Mouse (Mus musculus) limb, embryonic 11.5 days (tissue): ENCODE results near the gene Mrps18b. TPM values are rescaled to one million over a fixed set of nuclear protein-coding genes. Genes with fewer than 3 reads are reported as not detected.

Experiments
- ATAC-seq: fragments of 200-750 bp; cut with Nextera tagmentation; 2 replicates; pipeline ENCODE4 v1.8.0; 2017; ENCODE audit warnings: low read depth; ENCODE audit not compliant: insufficient number of reproducible peaks, low FRiP score, low TSS enrichment
- DNase-seq: peaks from one replicate; pipeline ENCODE4 v3.0.0-alpha.2; 2015; ENCODE audit warnings: low spot score
- H3K27ac ChIP-seq: fragments of 300-500 bp; sonication (generic); replicated peaks from 2 replicates; pipeline ENCODE4 v1.5.1; 2014; ENCODE audit warnings: low read depth, mild to moderate bottlenecking, low read length
- H3K27me3 ChIP-seq: fragments of 300-500 bp; sonication (generic); 2 replicates; pipeline ENCODE4 v1.6.1; 2014; ENCODE audit warnings: mild to moderate bottlenecking, low read length, mixed read lengths; ENCODE audit not compliant: control insufficient read depth, insufficient read depth
- H3K36me3 ChIP-seq: fragments of 300-500 bp; sonication (generic); 2 replicates; pipeline ENCODE4 v1.6.1; 2014; ENCODE audit warnings: mild to moderate bottlenecking, low read length, moderate library complexity, mixed read lengths; ENCODE audit not compliant: control insufficient read depth, insufficient read depth
- H3K4me1 ChIP-seq: fragments of 300-500 bp; sonication (generic); 2 replicates; pipeline ENCODE4 v1.6.1; 2014; ENCODE audit warnings: low read length, mixed read lengths; ENCODE audit not compliant: control insufficient read depth, insufficient read depth
- H3K4me2 ChIP-seq: fragments of 300-500 bp; sonication (generic); 2 replicates; pipeline ENCODE4 v1.6.1; 2014; ENCODE audit warnings: low read depth, mild to moderate bottlenecking, moderate library complexity; ENCODE audit not compliant: severe bottlenecking
- H3K4me3 ChIP-seq: fragments of 300-500 bp; sonication (generic); 2 replicates; pipeline ENCODE4 v1.5.1; 2014; ENCODE audit warnings: low read depth, low read length
- H3K9ac ChIP-seq: fragments of 300-500 bp; sonication (generic); 2 replicates; pipeline ENCODE4 v1.6.1; 2014; ENCODE audit warnings: mild to moderate bottlenecking, low read length
- H3K9me3 ChIP-seq: fragments of 300-500 bp; sonication (generic); 2 replicates; pipeline ENCODE4 v1.6.1; 2016; ENCODE audit warnings: low read length; ENCODE audit not compliant: control insufficient read depth
- WGBS: fragments of 180-500 bp; shearing (Covaris S2); extraction: QIAGEN DNeasy Blood & Tissue Kit; methylation state at CpG from one replicate; pipeline ENCODE4 v1.1.7; 2014; 5-methylcytosine and 5-hydroxymethylcytosine counted together
- polyA plus RNA-seq: library from polyadenylated mRNA; unstranded; fragments of >200 nt; fragmentation: Nextera tagmentation; extraction: Ambion mirVana; gene quantifications from 2 replicates; pipeline ENCODE4 v1.2.1, GENCODE M21; 2014

Gene Mrps18b
- polyA plus RNA-seq, 1 experiment from 2014 or later: 81.7 TPM

DNA sequence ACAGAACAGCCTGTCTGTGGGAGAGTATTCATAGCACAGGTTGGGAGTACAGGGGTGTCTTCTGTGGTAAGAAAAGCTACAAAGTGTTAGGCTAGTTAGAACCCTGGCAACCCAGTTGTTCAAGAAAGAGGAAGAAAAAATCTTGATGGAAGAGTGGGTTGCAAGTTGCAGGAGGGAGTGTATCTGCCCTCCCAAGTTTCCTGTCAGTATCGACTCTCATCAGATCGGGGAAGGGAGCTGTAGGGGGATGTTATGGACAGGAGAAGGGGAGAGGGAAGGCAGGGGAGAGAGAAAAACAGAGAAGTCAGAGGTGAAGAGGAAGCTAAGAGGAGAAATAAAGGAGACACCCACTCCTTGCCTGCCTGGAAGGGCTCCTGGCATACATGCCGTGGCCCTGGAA is 15.6 kb downstream of the Mrps18b start:
- no peak overlapping the region for H3K27ac ChIP-seq
- H3K4me2 ChIP-seq: no peak overlapping the region
- H3K27me3 ChIP-seq: no peaks in the 10 kb centered on the region
- ATAC-seq: no peak
- H3K9ac ChIP-seq: no peak overlapping the region
- 84% methylated on average over 3 of the region's 3 CpGs for WGBS
- peaks cover 4% of the 10 kb centered on the region; the same call in 1 of the 2 replicates for H3K4me1 ChIP-seq
- DNase-seq: no peak
- no peak overlapping the region for H3K4me3 ChIP-seq
- H3K36me3 ChIP-seq: peaks cover 10% of the 10 kb centered on the region
- H3K9me3 ChIP-seq: no peaks in the 10 kb centered on the region

DNA sequence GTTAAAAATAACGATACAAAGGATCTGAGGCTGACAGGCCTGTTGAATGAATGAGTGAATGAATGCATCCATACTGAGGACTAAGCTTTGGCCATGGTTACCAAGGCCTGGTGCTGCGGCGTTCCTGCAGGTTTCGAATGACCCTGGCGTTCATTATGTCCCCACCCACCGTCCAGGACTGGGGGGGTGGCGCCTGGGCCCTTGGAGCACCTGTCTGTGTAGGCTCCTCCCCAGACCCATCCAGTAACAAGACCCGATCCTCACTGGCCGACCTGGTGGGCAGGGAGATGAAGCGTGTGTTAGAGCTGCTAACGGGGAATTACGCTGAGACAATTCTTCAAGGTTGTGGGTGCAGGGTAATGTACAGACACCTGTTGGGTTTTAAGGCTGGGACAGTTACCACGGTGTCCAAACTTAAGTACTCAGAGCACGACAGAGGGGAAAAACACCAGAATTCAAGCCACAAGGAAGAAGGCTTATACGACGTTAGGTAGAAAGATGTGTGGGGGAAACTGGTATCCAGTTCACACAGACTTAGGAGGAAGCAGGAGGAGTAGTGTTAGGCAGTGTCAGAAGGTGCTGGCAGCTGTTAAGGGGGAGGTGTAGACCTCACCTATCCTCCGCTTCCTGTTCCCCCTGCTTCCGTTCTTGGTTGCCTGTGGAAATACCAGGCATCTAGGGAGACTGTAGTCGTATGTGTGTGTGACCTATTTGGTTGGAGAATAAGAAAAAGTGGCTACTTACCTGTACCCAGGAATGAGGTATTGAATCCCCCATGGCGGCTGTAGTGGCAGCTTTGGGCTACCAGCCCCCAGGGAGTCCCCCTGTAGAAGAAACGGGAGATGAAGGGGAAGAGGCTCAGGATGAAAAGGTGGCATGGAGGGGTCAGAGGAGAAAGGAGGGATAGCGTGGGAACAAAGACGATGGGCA is 18.3 kb downstream of the Mrps18b start:
- ATAC-seq (peak; percentile 51; the same call in 1 of the 2 replicates), DNase-seq (peak; percentile 33)
- Histone ChIP-seq H3K9me3 (no peaks in the 10 kb centered on the region), H3K27me3 (no peaks in the 10 kb centered on the region), H3K4me1 (peaks cover 4% of the 10 kb centered on the region; the same call in 1 of the 2 replicates), H3K4me2 (peak overlapping the region; percentile 92), H3K4me3 (peak overlapping the region; percentile 52; the same call in 1 of the 2 replicates), H3K9ac (peak overlapping the region; percentile 79; the same call in 1 of the 2 replicates), H3K27ac (no peak overlapping the region; the same call in 1 of the 2 replicates), H3K36me3 (peaks cover 6% of the 10 kb centered on the region; the same call in 1 of the 2 replicates)
- WGBS: 45% methylated on average over 23 of the region's 23 CpGs

DNA sequence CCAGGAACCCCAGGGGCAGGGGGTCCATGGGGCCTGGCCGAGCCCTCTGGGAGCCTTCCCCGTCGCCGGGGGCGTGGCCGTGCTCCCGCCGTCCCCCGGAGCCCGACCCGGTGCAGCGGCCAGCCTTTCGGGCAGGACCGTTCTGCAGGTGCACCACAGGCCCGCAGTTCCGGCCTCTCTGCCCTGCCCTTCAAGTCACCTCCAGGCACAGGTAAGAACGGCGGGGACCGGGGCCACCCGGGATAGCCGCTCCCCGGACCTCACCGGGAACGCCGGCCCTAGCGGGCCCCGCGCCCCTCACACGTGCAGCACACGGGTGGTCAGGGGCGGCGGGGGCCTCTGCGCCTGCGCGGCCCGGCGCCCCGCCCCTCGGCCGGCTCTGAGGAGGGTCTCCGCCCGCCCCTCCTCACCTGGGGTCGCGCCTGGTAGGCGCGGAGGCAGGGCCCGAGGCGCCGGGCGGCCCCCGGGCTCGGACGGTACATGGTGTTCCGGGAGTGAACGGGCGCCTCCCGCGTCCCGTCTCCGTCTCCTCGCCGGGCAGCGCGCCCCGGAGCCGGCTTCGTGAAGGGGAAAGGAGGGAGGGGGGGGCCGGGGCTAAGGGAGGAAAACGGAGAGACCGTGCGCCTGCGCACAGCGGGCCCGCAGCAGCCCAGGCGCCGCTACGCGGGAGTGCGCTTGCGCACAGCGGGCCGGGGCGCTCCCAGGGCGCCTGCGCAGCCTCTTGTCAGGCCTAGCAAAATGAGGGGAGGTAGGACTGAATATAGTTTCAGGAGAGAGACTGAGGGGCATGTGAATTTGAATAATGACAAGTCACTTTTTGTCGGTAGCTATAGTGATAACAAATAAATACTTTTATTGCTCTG is 19.2 kb downstream of the Mrps18b start, which contains the start of gene 2310061I04Rik:
Gene 2310061I04Rik (minus strand): TSS at position 651 of the 863 bp plus-strand sequence.
- under 1% methylated on average over 54 of the region's 86 CpGs for WGBS
- H3K4me1 ChIP-seq: peaks cover 4% of the 10 kb centered on the region; the same call in 1 of the 2 replicates
- peak; percentile 92 for ATAC-seq

DNA sequence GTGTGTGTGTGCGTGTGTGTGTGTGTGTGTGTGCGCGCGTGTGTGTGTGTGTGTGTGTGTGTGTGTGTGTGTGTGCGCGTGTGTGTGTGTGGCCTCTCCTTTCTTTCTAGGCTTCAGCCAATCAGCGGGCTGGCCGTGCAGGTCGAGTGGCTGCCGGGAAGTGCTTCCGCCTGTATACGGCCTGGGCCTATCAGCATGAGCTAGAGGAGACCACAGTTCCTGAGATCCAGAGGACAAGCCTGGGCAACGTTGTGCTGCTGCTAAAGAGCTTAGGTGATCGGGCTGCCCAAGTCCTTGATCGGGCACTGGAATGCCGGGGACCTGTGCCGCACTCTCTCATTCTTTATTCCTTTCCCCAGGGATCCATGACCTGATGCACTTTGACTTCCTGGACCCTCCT is 28.5 kb downstream of the Mrps18b start:
- H3K27ac ChIP-seq: no peak overlapping the region
- WGBS: 95% methylated on average over 11 of the region's 17 CpGs
- H3K27me3 ChIP-seq: no peaks in the 10 kb centered on the region
- no peak overlapping the region for H3K4me3 ChIP-seq
- H3K9me3 ChIP-seq: no peaks in the 10 kb centered on the region
- H3K4me1 ChIP-seq: no peaks in the 10 kb centered on the region
- no peak overlapping the region for H3K9ac ChIP-seq
- peaks cover 41% of the 10 kb centered on the region for H3K36me3 ChIP-seq
- no peak overlapping the region for H3K4me2 ChIP-seq
- ATAC-seq: no peak
- no peak for DNase-seq

More for the DNA sequence above, 19.2 kb downstream of the Mrps18b start, which contains the start of gene 2310061I04Rik:
- Histone ChIP-seq H3K4me3 (peak within 1 kb of the TSS; percentile 52), H3K9me3 (no peaks in the 10 kb centered on the region), H3K9ac (peak within 1 kb of the TSS; percentile 79), H3K36me3 (peaks cover 10% of the 10 kb centered on the region), H3K27ac (peak within 1 kb of the TSS; percentile 72; the same call in 1 of the 2 replicates), H3K27me3 (no peaks in the 10 kb centered on the region), H3K4me2 (peak within 1 kb of the TSS; percentile 92)
- peak; percentile 88 for DNase-seq

DNA sequence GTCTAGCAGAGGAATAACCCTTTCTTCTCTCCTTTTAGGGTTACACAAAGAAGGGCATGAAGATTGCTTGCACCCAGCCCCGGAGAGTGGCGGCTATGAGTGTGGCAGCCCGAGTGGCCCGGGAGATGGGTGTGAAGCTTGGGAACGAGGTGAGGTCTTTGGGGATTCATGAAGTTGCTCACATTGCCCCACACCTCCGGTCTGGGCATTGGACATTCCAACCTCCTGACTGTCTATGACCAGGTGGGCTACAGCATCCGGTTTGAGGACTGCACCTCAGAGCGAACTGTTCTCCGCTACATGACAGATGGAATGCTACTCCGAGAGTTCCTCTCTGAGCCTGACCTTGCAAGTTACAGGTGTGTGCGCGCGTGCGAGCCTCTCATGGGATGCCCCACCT is 32.4 kb downstream of the Mrps18b start:
- no peaks in the 10 kb centered on the region for H3K9me3 ChIP-seq
- DNase-seq: no peak
- no peak overlapping the region for H3K9ac ChIP-seq
- H3K4me3 ChIP-seq: no peak overlapping the region
- H3K27me3 ChIP-seq: no peaks in the 10 kb centered on the region
- H3K4me2 ChIP-seq: no peak overlapping the region
- peaks cover 31% of the 10 kb centered on the region for H3K36me3 ChIP-seq
- 97% methylated on average over 14 of the region's 14 CpGs for WGBS
- no peaks in the 10 kb centered on the region for H3K4me1 ChIP-seq
- ATAC-seq: no peak
- H3K27ac ChIP-seq: no peak overlapping the region

DNA sequence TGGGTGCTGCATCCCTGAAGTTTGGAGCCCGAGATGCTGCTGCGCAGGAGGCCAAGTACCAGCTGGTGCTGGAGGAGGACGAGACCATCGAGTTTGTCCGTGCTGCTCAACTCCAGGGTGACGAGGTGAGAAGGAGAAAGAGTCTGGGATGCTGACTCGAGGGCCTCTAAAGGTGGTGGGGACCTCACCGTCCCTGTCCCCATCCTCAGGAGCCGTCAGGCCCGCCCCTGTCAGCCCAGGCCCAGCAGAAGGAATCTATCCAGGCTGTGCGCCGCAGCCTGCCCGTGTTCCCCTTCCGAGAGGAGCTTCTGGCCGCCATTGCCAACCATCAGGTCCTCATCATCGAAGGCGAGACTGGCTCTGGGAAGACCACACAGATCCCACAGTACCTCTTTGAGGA is 33.3 kb downstream of the Mrps18b start:
- Histone ChIP-seq H3K9ac (no peak overlapping the region), H3K4me2 (no peak overlapping the region), H3K27ac (no peak overlapping the region), H3K4me1 (no peaks in the 10 kb centered on the region), H3K9me3 (no peaks in the 10 kb centered on the region), H3K36me3 (peaks cover 26% of the 10 kb centered on the region), H3K27me3 (no peaks in the 10 kb centered on the region), H3K4me3 (no peak overlapping the region)
- ATAC-seq: no peak
- WGBS: 91% methylated on average over 17 of the region's 17 CpGs
- DNase-seq: no peak

GRCm38 (mm10) chr17:35879245-35880057 is 36.7 kb downstream of the Mrps18b start, which contains the start of gene Dhx16:
Gene Dhx16 (plus strand): TSS chr17:35879819.
- Histone ChIP-seq H3K9me3 (no peaks in the 10 kb centered on the region), H3K36me3 (peaks cover 14% of the 10 kb centered on the region; the same call in 1 of the 2 replicates), H3K9ac (peak within 1 kb of the TSS; percentile 82), H3K4me2 (peak within 1 kb of the TSS; percentile 74), H3K4me1 (no peaks in the 10 kb centered on the region), H3K4me3 (peak within 1 kb of the TSS; percentile 91), H3K27ac (no peak within 1 kb of the TSS), H3K27me3 (no peaks in the 10 kb centered on the region)
- 6% methylated on average over 66 of the region's 66 CpGs for WGBS
- DNase-seq (peak; percentile 98), ATAC-seq (peak; percentile 90)
